Mouse (Mus musculus) small intestine, adult 2 months (tissue): ENCODE results near the gene Kdelr1.

Source experiments
- CTCF ChIP-seq: fragments of 200-500 bp; IDR thresholded peaks from 2 replicates; pipeline ENCODE4 v1.5.1; 2012; ENCODE audit warnings: low read depth, mild to moderate bottlenecking, control low read depth, inconsistent platforms, low read length, moderate library complexity, mixed read lengths; ENCODE audit not compliant: insufficient replicate concordance, insufficient read length; ENCODE audit errors: extremely low read depth
- POLR2A ChIP-seq: fragments of 200-500 bp; IDR thresholded peaks from 2 replicates; pipeline ENCODE4 v1.6.1; 2012; ENCODE audit warnings: low read depth, mild to moderate bottlenecking, control low read depth, inconsistent platforms, low read length, moderate library complexity

DNA sequence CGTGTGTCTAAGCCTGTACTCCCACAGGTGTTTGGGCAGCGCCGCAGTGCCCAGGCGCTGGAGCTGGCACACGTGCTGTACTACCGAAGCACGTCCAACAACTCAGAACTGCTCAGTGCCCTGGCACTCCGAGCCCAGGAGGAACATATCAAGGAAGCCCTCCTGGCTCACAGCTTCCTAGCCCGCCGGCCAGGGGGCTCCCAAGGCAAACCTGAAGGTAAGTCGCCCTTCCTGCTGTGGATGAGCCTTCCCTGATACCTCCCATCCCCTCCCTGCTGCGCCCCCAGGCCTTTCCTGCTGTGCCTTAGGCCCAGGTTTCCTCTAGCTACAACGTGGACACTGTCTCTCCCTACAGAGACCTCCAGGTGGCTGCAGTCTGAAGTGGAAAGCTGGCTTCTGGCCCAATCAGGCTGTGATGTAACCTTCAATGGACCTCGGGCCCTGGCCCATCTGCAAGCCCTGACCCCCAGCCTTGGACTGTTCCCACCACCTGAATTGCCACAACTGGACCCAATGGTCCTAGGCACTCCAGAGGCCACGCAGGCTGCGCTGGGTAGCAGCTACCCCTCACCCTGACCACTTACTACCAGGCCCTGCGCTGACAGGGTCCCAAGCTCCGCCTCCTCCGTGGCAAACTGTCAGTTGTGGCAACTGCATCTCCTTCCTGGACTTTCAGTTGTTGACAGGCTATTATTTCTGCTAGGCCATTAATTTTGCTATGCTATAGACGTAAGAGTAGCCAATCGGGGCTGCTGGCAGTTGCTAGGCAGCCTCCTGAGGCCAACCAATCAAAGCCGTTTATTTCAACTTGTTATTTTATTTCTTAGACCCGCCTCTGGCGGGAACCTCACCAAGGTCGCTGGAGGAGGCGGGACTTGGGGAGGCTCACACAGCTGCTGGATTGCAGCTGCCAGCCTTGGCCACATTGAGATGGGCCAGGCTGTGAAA is 43.8 kb downstream of the Kdelr1 start:
- no peak for TF ChIP-seq CTCF
- no peak for TF ChIP-seq POLR2A
